Mouse (Mus musculus) lung, embryonic 15.5 days (tissue): ENCODE results near the gene Eif4a3. TPM values are rescaled to one million over a fixed set of nuclear protein-coding genes. Genes with fewer than 3 reads are reported as not detected.
"Not testable (repeated sequence)": the region's sequence is repeated elsewhere in the genome, so short reads cannot be mapped to it uniquely, and the experiment has no call there.

ENCODE experiments used
- ATAC-seq: fragments of 200-750 bp; cut with Nextera tagmentation; 2 replicates; pipeline ENCODE4 v1.8.0; 2017; ENCODE audit warnings: moderate number of reproducible peaks, borderline replicate concordance; ENCODE audit not compliant: low FRiP score, low TSS enrichment; ENCODE audit errors: extremely low read depth
- H3K27ac ChIP-seq: fragments of 300-500 bp; sonication (generic); 2 replicates; pipeline ENCODE4 v1.5.1; 2015; ENCODE audit warnings: moderate library complexity, mild to moderate bottlenecking, inconsistent platforms
- H3K27me3 ChIP-seq: fragments of 300-500 bp; sonication (generic); 2 replicates; pipeline ENCODE4 v1.6.1; 2015; ENCODE audit warnings: inconsistent platforms
- H3K36me3 ChIP-seq: fragments of 300-500 bp; sonication (generic); 2 replicates; pipeline ENCODE4 v1.6.1; 2015; ENCODE audit warnings: inconsistent platforms
- H3K4me1 ChIP-seq: fragments of 300-500 bp; sonication (generic); 2 replicates; pipeline ENCODE4 v1.6.1; 2015; ENCODE audit warnings: inconsistent platforms
- H3K4me2 ChIP-seq: fragments of 300-500 bp; sonication (generic); 2 replicates; pipeline ENCODE4 v1.6.1; 2015; ENCODE audit warnings: inconsistent platforms, mild to moderate bottlenecking, moderate library complexity
- H3K4me3 ChIP-seq: fragments of 300-500 bp; sonication (generic); 2 replicates; pipeline ENCODE4 v1.5.1; 2015; ENCODE audit warnings: mild to moderate bottlenecking, inconsistent platforms
- H3K9ac ChIP-seq: fragments of 300-500 bp; sonication (generic); 2 replicates; pipeline ENCODE4 v1.6.1; 2015; ENCODE audit warnings: inconsistent platforms
- H3K9me3 ChIP-seq: fragments of 300-500 bp; sonication (generic); 2 replicates; pipeline ENCODE4 v1.6.1; 2016; ENCODE audit warnings: inconsistent platforms
- WGBS: fragments of 180-500 bp; shearing (Covaris S2); methylation state at CpG from one replicate; pipeline ENCODE4 v1.1.7; 2015; 5-methylcytosine and 5-hydroxymethylcytosine counted together
- polyA plus RNA-seq: library from polyadenylated mRNA; unstranded; fragments of >200 nt; fragmentation: Nextera tagmentation; extraction: Ambion mirVana; gene quantifications from 2 replicates; pipeline ENCODE4 v1.2.1, GENCODE M21; 2015

The Eif4a3 gene
- polyA plus RNA-seq, 1 experiment from 2014 or later = 369 TPM

- Histone ChIP-seq H3K27ac (no peak overlapping the region), H3K4me2 (no peak overlapping the region), H3K4me3 (no peak overlapping the region), H3K4me1 (peaks cover 9% of the 10 kb centered on the region; the same call in 1 of the 2 replicates), H3K27me3 (no peaks in the 10 kb centered on the region), H3K9ac (no peak overlapping the region), H3K9me3 (no peaks in the 10 kb centered on the region), H3K36me3 (peaks cover 61% of the 10 kb centered on the region)
- 85% methylated on average over 20 of the region's 20 CpGs for WGBS
- no peak for ATAC-seq
Observed at GRCm38 (mm10) chr11:119287207-119287992, 12.5 kb downstream of the Eif4a3 start.

GRCm38 (mm10) chr11:119285791-119286527 lies 13.9 kb downstream of the Eif4a3 start:
- Histone ChIP-seq H3K27me3 (no peaks in the 10 kb centered on the region), H3K9ac (no peak overlapping the region), H3K4me3 (no peak overlapping the region), H3K4me1 (peaks cover 9% of the 10 kb centered on the region; the same call in 1 of the 2 replicates), H3K9me3 (no peaks in the 10 kb centered on the region), H3K36me3 (peaks cover 47% of the 10 kb centered on the region), H3K27ac (0 out of 2 replicates have a peak overlapping the region, but pooled peaks have one; percentile 12), H3K4me2 (no peak overlapping the region)
- ATAC-seq = 0 out of 2 replicates have a peak, but pooled peaks have one; percentile 16
- WGBS = 54% methylated on average over 9 of the region's 9 CpGs

GRCm38 (mm10) chr11:119281030-119281429 lies 18.9 kb downstream of the Eif4a3 start:
- Histone ChIP-seq H3K9ac (no peak overlapping the region), H3K27me3 (no peaks in the 10 kb centered on the region), H3K9me3 (no peaks in the 10 kb centered on the region), H3K36me3 (peaks cover 5% of the 10 kb centered on the region; the same call in 1 of the 2 replicates), H3K4me2 (no peak overlapping the region), H3K27ac (no peak overlapping the region), H3K4me3 (no peak overlapping the region), H3K4me1 (peaks cover 4% of the 10 kb centered on the region; the same call in 1 of the 2 replicates)
- 81% methylated on average over 15 of the region's 15 CpGs for WGBS
- no peak for ATAC-seq

GRCm38 (mm10) chr11:119273186-119273930 lies 26.5 kb downstream of the Eif4a3 start:
- Histone ChIP-seq H3K27me3 (no peaks in the 10 kb centered on the region), H3K4me3 (no peak overlapping the region), H3K36me3 (peaks cover 18% of the 10 kb centered on the region; the same call in 1 of the 2 replicates), H3K4me2 (no peak overlapping the region), H3K9me3 (no peaks in the 10 kb centered on the region), H3K4me1 (peaks cover 17% of the 10 kb centered on the region), H3K9ac (no peak overlapping the region), H3K27ac (no peak overlapping the region)
- ATAC-seq = no peak
- 83% methylated on average over 8 of the region's 8 CpGs for WGBS

GRCm38 (mm10) chr11:119272492-119272891 lies 27.4 kb downstream of the Eif4a3 start:
- ATAC-seq = not testable (repeated sequence)
- whole genome bisulfite sequencing = 65% methylated on average over 3 of the region's 3 CpGs

GRCm38 (mm10) chr11:119268557-119269195 lies 31.2 kb downstream of the Eif4a3 start:
- Histone ChIP-seq H3K27me3 (no peaks in the 10 kb centered on the region), H3K27ac (no peak overlapping the region; the same call in 1 of the 2 replicates)

More at GRCm38 (mm10) chr11:119272492-119272891, 27.4 kb downstream of the Eif4a3 start:
- not testable (repeated sequence) for H3K4me2 ChIP-seq, H3K9me3 ChIP-seq, H3K9ac ChIP-seq, H3K27me3 ChIP-seq, H3K4me3 ChIP-seq, H3K27ac ChIP-seq
- Histone ChIP-seq H3K4me1 (peaks cover 24% of the 10 kb centered on the region), H3K36me3 (peaks cover 18% of the 10 kb centered on the region; the same call in 1 of the 2 replicates)

GRCm38 (mm10) chr11:119267768-119268556 lies 31.9 kb downstream of the Eif4a3 start, which contains the start of gene Gaa:
Gene Gaa, plus strand, starts transcription at chr11:119267887.
- no peaks in the 10 kb centered on the region for H3K27me3 ChIP-seq
- H3K4me3 ChIP-seq = peak within 1 kb of the TSS; percentile 78
- peaks cover 3% of the 10 kb centered on the region; the same call in 1 of the 2 replicates for H3K36me3 ChIP-seq
- peak within 1 kb of the TSS; percentile 44 for H3K27ac ChIP-seq
- peak within 1 kb of the TSS; percentile 97 for H3K4me2 ChIP-seq
- peaks cover 30% of the 10 kb centered on the region for H3K4me1 ChIP-seq
- peak within 1 kb of the TSS; percentile 84 for H3K9ac ChIP-seq
- no peaks in the 10 kb centered on the region for H3K9me3 ChIP-seq
- ATAC-seq = peak; percentile 87
- WGBS = 2% methylated on average over 52 of the region's 52 CpGs

More at GRCm38 (mm10) chr11:119268557-119269195, 31.2 kb downstream of the Eif4a3 start:
- peak overlapping the region; percentile 78 for H3K4me3 ChIP-seq
- ATAC-seq = no peak
- peak overlapping the region; percentile 84; the same call in 1 of the 2 replicates for H3K9ac ChIP-seq
- H3K9me3 ChIP-seq = no peaks in the 10 kb centered on the region
- peak overlapping the region; percentile 97 for H3K4me2 ChIP-seq
- H3K4me1 ChIP-seq = peaks cover 30% of the 10 kb centered on the region
- WGBS = 67% methylated on average over 16 of the region's 16 CpGs
- H3K36me3 ChIP-seq = peaks cover 10% of the 10 kb centered on the region; the same call in 1 of the 2 replicates

- Histone ChIP-seq H3K36me3 (no peaks in the 10 kb centered on the region), H3K9ac (peak overlapping the region; percentile 84; the same call in 1 of the 2 replicates), H3K4me1 (peaks cover 30% of the 10 kb centered on the region), H3K4me2 (peak overlapping the region; percentile 97), H3K9me3 (no peaks in the 10 kb centered on the region), H3K27me3 (no peaks in the 10 kb centered on the region), H3K4me3 (no peak overlapping the region), H3K27ac (no peak overlapping the region; the same call in 1 of the 2 replicates)
- ATAC-seq = peak; percentile 43; the same call in 1 of the 2 replicates
- WGBS = 30% methylated on average over 6 of the region's 6 CpGs
Observed at GRCm38 (mm10) chr11:119267241-119267674, 32.6 kb downstream of the Eif4a3 start.

GRCm38 (mm10) chr11:119265811-119266210 lies 34.1 kb downstream of the Eif4a3 start:
- Histone ChIP-seq H3K9me3 (no peaks in the 10 kb centered on the region), H3K9ac (no peak overlapping the region), H3K27me3 (no peaks in the 10 kb centered on the region), H3K27ac (no peak overlapping the region), H3K4me1 (peaks cover 24% of the 10 kb centered on the region), H3K4me2 (no peak overlapping the region), H3K36me3 (no peaks in the 10 kb centered on the region), H3K4me3 (no peak overlapping the region)
- 76% methylated on average over 7 of the region's 7 CpGs for WGBS
- ATAC-seq = no peak

GRCm38 (mm10) chr11:119264413-119264812 lies 35.5 kb downstream of the Eif4a3 start:
- no peak for ATAC-seq
- no peak overlapping the region for H3K4me3 ChIP-seq
- WGBS = 89% methylated on average over 13 of the region's 13 CpGs
- no peak overlapping the region for H3K9ac ChIP-seq
- no peak overlapping the region for H3K4me2 ChIP-seq
- H3K27ac ChIP-seq = no peak overlapping the region
- H3K36me3 ChIP-seq = no peaks in the 10 kb centered on the region
- H3K9me3 ChIP-seq = no peaks in the 10 kb centered on the region
- H3K4me1 ChIP-seq = peaks cover 20% of the 10 kb centered on the region
- H3K27me3 ChIP-seq = no peaks in the 10 kb centered on the region
